Mouse (Mus musculus) intestine, embryonic 16.5 days (tissue): Measurements from ENCODE around the gene Gng3. TPM values are rescaled to one million over a fixed set of nuclear protein-coding genes. Genes with fewer than 3 reads are reported as not detected.

Source experiments
- ATAC-seq: fragments of 200-750 bp; cut with Nextera tagmentation; 2 replicates; pipeline ENCODE4 v1.8.0; 2017; ENCODE audit warnings: moderate TSS enrichment, moderate library complexity
- H3K27ac ChIP-seq: fragments of 300-500 bp; sonication (generic); 2 replicates; pipeline ENCODE4 v1.5.1; 2014; ENCODE audit warnings: mild to moderate bottlenecking, low read length
- H3K27me3 ChIP-seq: fragments of 300-500 bp; sonication (generic); replicated peaks from 2 replicates; pipeline ENCODE4 v1.6.1; 2014; ENCODE audit warnings: low read length, control low read depth, mixed read lengths; ENCODE audit not compliant: control insufficient read depth, insufficient read depth
- H3K36me3 ChIP-seq: fragments of 300-500 bp; sonication (generic); 2 replicates; pipeline ENCODE4 v1.6.1; 2014; ENCODE audit warnings: low read length, control low read depth; ENCODE audit not compliant: control insufficient read depth, insufficient read depth
- H3K4me1 ChIP-seq: fragments of 300-500 bp; sonication (generic); 2 replicates; pipeline ENCODE4 v1.6.1; 2014; ENCODE audit warnings: low read length, control low read depth, mixed read lengths; ENCODE audit not compliant: control insufficient read depth, insufficient read depth
- H3K4me2 ChIP-seq: fragments of 300-500 bp; sonication (generic); 2 replicates; pipeline ENCODE4 v1.6.1; 2014; ENCODE audit warnings: low read depth, low read length, control low read depth
- H3K4me3 ChIP-seq: fragments of 300-500 bp; sonication (generic); 2 replicates; pipeline ENCODE4 v1.5.1; 2014; ENCODE audit warnings: mild to moderate bottlenecking, low read length
- H3K9ac ChIP-seq: fragments of 300-500 bp; sonication (generic); 2 replicates; pipeline ENCODE4 v1.6.1; 2014; ENCODE audit warnings: low read depth, low read length
- H3K9me3 ChIP-seq: fragments of 300-500 bp; sonication (generic); 2 replicates; pipeline ENCODE4 v1.6.1; 2016; ENCODE audit warnings: low read length, control low read depth; ENCODE audit not compliant: control insufficient read depth
- WGBS: fragments of 180-500 bp; shearing (Covaris S2); extraction: QIAGEN DNeasy Blood & Tissue Kit; methylation state at CpG from one replicate; pipeline ENCODE4 v1.1.7; 2014; 5-methylcytosine and 5-hydroxymethylcytosine counted together
- polyA plus RNA-seq: library from polyadenylated mRNA; unstranded; fragments of >200 nt; fragmentation: Nextera tagmentation; extraction: Ambion mirVana; gene quantifications from 2 replicates; pipeline ENCODE4 v1.2.1, GENCODE M21; 2015

Gng3 gene
- 13.3 and 14.3 TPM in 2 replicates for polyA plus RNA-seq

DNA sequence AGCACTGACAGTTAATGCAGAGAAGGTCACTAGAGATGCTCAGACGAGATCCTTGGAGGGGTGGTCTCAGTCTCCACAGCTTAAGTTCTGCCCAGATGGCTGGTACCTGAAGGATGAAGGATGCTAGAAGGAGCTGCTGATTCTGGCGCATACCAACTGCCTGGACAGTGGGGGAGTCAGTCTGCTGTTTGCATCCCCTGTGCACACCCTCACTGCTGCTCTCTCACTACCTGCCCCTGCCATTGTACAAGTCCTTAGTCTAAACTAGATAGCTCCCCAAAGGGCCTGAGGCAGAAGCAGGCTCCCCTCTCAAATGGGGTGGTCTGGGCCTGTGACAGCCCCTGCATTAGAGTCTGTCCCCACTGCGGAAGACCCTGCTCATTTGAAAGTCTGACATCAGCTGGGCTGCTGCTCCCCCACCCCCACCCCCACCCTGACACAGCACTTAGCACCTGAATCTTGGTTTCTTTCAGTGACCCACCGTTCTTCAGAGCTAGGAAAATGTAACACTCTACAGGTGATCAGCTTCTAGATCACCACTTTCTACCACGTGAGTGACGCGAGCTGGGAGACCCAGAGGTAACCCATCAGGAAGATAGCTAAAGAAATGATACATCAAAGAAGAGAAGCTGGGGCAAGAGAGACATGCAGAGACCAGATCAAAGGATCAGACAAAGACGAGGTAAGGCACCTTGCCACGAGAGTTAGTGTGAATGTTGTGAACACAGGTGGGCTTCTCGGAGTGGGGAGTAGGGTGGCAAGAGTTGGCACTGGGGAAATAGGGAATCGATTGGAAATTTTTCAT lies at the start of gene Gng3:
Gng3 (minus strand) TSS at position 92 of the 805 bp plus-strand sequence.
- ATAC-seq, result no peak
- Histone ChIP-seq H3K4me2 (peak within 1 kb of the TSS; percentile 98), H3K9me3 (no peaks in the 10 kb centered on the region), H3K27ac (peak within 1 kb of the TSS; percentile 96; the same call in 1 of the 2 replicates), H3K9ac (peak within 1 kb of the TSS; percentile 89), H3K36me3 (peaks cover 4% of the 10 kb centered on the region; the same call in 1 of the 2 replicates), H3K27me3 (no peaks in the 10 kb centered on the region), H3K4me3 (peak within 1 kb of the TSS; percentile 66), H3K4me1 (peaks cover 22% of the 10 kb centered on the region)
- 67% methylated on average over 11 of the region's 11 CpGs for WGBS

DNA sequence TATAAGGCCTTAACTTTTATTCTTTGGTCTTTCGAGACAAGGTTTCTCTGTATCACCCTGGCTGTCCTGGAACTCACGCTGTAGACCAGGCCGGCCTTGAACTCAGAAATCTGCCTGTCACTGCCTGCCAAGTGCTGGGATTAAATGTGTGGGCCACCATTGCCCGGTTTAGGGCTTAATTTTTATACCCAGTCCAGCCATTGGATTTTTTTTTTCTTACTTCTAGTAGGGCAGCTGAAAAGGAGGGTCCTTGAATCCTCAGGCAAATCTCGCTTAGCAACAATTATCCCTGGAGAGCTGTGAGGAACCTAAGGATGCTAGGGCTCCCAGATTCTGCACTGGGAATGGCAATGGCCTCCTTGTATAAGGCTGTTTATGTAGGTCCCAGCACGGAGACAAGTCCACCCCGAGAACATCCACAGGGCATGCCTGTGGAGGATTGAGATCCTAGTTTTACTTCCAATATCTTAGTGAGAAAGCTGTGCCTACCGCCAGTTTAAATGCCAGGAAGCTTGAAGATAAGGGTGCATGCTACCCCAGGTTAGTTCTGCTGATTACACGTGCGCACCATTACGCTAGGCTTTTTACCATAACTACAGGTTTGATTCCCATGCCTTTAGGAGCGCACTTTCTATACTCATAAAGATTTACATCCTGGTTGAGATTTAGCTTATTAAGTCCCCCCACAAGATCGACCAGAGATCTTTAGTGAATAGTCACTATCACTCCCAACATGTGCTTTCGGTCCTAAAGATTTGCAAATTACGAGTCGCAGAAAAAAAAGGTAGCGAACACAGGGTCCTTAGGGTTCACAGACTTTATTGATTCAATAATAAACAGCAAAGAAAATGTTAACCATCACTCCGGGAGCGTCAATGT lies 48.8 kb upstream of the Gng3 start:
- H3K36me3 ChIP-seq, result peaks cover 4% of the 10 kb centered on the region
- no peaks in the 10 kb centered on the region for H3K27me3 ChIP-seq
- H3K4me3 ChIP-seq, result peak overlapping the region; percentile 70
- no peaks in the 10 kb centered on the region for H3K9me3 ChIP-seq
- H3K4me2 ChIP-seq, result peak overlapping the region; percentile 75
- H3K9ac ChIP-seq, result peak overlapping the region; percentile 81
- peak overlapping the region; percentile 79 for H3K27ac ChIP-seq
- no peak for ATAC-seq
- peaks cover 10% of the 10 kb centered on the region; the same call in 1 of the 2 replicates for H3K4me1 ChIP-seq
- WGBS, result 15% methylated on average over 19 of the region's 19 CpGs

DNA sequence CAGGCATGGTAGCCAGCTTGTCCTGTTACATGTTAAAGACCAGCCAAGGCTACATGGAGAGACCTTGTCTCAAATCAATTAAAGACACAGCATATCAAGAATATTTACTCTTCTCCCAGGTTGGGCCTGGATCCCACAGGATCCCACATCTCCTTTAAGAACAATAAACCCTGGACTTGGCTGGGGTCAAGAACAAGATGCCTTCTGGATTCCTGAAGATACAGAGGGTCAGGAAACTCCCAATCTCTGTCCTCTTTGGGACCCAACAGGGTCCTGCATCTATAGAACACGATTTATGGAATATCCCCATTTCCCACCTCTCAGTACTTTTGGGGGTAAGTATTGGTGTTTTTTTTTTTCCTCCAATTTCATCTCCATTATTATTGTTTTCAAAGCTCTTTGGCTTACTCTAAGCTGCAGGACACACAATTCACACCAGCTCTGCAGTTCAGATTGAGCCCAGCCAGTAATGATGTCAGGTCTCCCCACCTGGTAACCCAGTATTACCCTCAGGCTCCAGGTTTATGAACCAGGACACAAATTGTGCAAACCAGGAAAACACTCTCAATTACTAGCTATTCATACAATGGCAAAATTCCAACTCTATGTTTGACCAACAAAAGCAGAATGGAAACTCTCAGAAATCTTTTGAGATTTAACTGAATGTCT lies 48.1 kb upstream of the Gng3 start:
- ATAC-seq, result no peak
- 53% methylated on average over 1 of the region's 1 CpGs for WGBS

DNA sequence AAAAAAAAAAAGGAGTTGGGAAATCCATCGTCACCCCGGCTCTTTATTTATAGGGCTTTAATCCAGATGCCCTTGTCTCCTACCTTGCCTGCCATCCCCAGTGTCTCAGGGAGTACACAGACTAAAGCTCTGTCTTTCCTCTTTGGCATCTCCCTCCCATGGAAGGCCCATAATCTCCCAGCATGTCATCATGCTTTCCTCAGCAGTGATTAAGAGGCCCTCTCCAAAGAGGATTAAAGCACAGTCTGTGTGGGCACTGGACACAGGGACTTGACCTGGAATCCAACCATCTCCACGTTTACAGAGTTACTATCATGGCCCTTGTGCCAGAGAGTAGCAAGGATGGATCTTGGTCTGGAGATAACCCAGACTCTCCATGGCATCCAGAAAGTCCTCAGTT lies 44.6 kb upstream of the Gng3 start, which contains the start of the genes Lbhd1 and Gm49403:
Lbhd1 (plus strand) TSS at position 117 of the 400 bp plus-strand sequence.
Gm49403 (plus strand) TSS at position 315 of the 400 bp plus-strand sequence.
- 84% methylated on average over 3 of the region's 3 CpGs for WGBS
- H3K4me2 ChIP-seq, result no peak within 1 kb of the TSS
- peaks cover 10% of the 10 kb centered on the region for H3K4me1 ChIP-seq
- H3K36me3 ChIP-seq, result no peaks in the 10 kb centered on the region
- H3K27me3 ChIP-seq, result no peaks in the 10 kb centered on the region
- no peaks in the 10 kb centered on the region for H3K9me3 ChIP-seq
- H3K9ac ChIP-seq, result no peak within 1 kb of the TSS
- ATAC-seq, result no peak
- H3K27ac ChIP-seq, result no peak within 1 kb of the TSS
- H3K4me3 ChIP-seq, result no peak within 1 kb of the TSS

More for the DNA sequence above, 48.1 kb upstream of the Gng3 start:
- Histone ChIP-seq H3K27ac (peak overlapping the region; percentile 79; the same call in 1 of the 2 replicates), H3K4me2 (no peak overlapping the region), H3K4me3 (no peak overlapping the region; the same call in 1 of the 2 replicates), H3K9ac (peak overlapping the region; percentile 81; the same call in 1 of the 2 replicates), H3K27me3 (no peaks in the 10 kb centered on the region), H3K36me3 (peaks cover 4% of the 10 kb centered on the region), H3K9me3 (no peaks in the 10 kb centered on the region), H3K4me1 (peaks cover 5% of the 10 kb centered on the region; the same call in 1 of the 2 replicates)

DNA sequence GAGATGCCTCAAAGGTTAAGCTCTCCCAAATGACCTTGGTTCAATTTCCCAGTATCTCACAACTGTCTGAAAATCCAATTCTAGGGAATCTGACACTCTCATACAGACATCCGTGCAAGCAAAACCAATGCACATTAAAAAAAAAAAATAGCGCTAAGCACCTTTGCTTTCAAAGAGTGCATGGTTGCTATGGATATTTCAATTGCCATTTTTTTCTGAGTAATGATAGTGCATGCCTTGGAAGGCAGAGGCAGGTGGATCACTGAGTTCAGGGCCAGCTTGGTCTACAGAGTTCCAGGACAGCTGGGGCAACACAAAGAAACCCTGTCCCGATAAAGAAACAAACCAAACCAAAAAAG lies 42.0 kb upstream of the Gng3 start:
- Histone ChIP-seq H3K36me3 (0 out of 2 replicates have a peak, but pooled peaks cover 2% of the 10 kb centered on the region), H3K4me2 (peak overlapping the region; percentile 85), H3K4me3 (peak overlapping the region; percentile 85), H3K27ac (no peak overlapping the region), H3K4me1 (peaks cover 5% of the 10 kb centered on the region), H3K27me3 (no peaks in the 10 kb centered on the region), H3K9ac (peak overlapping the region; percentile 89), H3K9me3 (no peaks in the 10 kb centered on the region)
- WGBS, result 15% methylated on average over 3 of the region's 3 CpGs
- 0 out of 2 replicates have a peak, but pooled peaks have one; percentile 2 for ATAC-seq

DNA sequence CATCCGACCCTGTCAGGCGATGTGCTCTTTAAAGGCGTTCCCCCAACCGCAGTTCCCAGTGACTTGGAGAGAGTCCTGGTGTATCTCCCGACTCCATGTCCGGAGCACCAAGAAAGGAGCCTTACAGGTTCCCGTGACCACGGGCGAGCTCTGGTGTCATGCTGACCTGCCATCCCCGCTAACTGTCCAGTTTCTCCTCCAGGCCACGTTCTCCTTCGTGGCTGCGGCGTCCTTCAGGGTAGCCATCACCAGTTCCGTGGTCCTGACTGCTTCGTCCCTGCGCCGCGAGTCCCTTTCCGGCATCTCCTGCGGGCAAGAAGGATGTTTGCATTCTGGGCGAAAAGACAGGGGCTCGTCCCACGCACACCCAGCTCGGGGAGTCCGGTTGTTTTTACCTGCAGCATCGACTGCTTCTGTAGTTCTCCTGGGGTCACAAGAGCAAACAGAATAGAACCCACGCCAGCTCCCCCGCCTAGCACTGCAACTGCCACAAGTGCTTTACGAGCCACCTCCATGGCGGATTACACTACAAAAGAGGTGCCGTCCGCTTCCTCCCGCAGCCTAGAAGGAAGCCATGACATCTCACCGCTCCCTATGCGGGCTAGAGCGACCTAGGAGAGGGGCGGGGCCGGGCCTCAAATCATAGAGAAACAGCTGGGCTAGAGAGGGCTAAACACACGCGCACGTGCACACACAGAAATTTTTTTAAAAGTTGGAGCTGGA lies 41.5 kb upstream of the Gng3 start, which contains the start of gene Uqcc3:
Uqcc3 (minus strand) TSS at position 613 of the 723 bp plus-strand sequence.
- WGBS, result under 1% methylated on average over 42 of the region's 42 CpGs
- Histone ChIP-seq H3K4me1 (peaks cover 5% of the 10 kb centered on the region), H3K9ac (peak within 1 kb of the TSS; percentile 89), H3K4me3 (peak within 1 kb of the TSS; percentile 85), H3K27me3 (no peaks in the 10 kb centered on the region), H3K9me3 (no peaks in the 10 kb centered on the region), H3K27ac (peak within 1 kb of the TSS; percentile 86), H3K36me3 (peaks cover 3% of the 10 kb centered on the region; the same call in 1 of the 2 replicates), H3K4me2 (peak within 1 kb of the TSS; percentile 85)
- peak; percentile 98 for ATAC-seq

DNA sequence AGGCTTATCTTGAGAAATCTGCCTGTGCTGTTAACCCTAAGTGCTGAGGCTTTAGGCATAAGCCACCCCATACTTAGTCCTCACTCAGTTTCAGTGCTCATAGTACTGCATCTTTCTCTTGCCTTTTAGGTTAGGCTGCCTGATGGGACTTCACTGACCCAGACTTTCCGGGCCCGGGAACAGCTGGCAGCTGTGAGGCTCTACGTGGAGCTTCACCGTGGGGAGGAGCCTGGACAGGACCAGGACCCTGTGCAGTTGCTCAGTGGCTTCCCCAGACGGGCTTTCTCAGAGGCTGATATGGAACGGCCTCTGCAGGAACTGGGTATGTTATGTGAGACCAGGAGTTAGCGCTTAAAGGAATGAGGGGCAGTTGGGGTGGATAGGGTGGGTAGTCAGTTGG lies 36.0 kb upstream of the Gng3 start:
- Histone ChIP-seq H3K9ac (no peak overlapping the region), H3K4me2 (no peak overlapping the region), H3K4me1 (peaks cover 14% of the 10 kb centered on the region), H3K27ac (no peak overlapping the region), H3K36me3 (peaks cover 9% of the 10 kb centered on the region), H3K9me3 (no peaks in the 10 kb centered on the region), H3K27me3 (no peaks in the 10 kb centered on the region), H3K4me3 (no peak overlapping the region)
- WGBS, result 95% methylated on average over 7 of the region's 7 CpGs
- no peak for ATAC-seq

DNA sequence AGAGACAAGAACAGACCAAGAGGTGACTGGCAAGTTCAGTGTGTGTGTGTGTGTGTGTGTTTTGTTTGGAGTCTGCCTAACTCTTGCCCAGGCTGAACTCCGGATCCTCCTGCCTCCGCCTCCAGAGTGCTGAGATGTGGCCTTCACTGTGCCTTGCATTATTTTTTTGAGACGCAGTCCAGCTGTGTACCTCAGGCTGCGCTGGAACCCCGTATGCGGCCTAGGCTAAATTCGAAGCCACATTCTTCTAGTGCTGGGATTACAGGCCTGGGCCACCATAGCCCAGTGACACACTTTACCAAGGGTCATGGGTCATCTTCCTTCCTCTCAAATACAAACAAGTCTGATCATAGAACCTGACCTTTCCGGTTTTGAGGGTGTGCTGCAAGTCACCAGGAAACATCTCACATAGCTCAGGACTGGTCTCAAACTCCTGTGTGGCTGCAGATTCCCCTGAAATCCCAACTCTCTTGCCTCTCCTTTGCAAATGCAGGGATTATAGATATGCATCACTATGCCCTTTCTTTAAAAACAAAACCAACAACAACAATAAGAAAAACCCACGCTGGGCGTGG lies 33.4 kb upstream of the Gng3 start:
- peaks cover 7% of the 10 kb centered on the region for H3K36me3 ChIP-seq
- no peaks in the 10 kb centered on the region for H3K9me3 ChIP-seq
- WGBS, result 56% methylated on average over 10 of the region's 10 CpGs
- 0 out of 2 replicates have a peak, but pooled peaks have one; percentile 3 for ATAC-seq
- H3K4me3 ChIP-seq, result peak overlapping the region; percentile 98
- peaks cover 10% of the 10 kb centered on the region for H3K4me1 ChIP-seq
- peak overlapping the region; percentile 98 for H3K9ac ChIP-seq
- H3K27ac ChIP-seq, result peak overlapping the region; percentile 89
- peak overlapping the region; percentile 82 for H3K4me2 ChIP-seq
- no peaks in the 10 kb centered on the region for H3K27me3 ChIP-seq
